Mouse (Mus musculus): Measurements from ENCODE around the gene Cisd3. TPM values are rescaled to one million over a fixed set of nuclear protein-coding genes. Genes with fewer than 3 reads are reported as not detected.
A peak's percentile ranks its signal among the peaks of the same experiment; 100 is the strongest.

Gene Cisd3
- polyA plus RNA-seq, 1 experiment, result 59.9 TPM

- Histone ChIP-seq H3K4me3 (ENCODE audit: insufficient read depth, low read length) (peak overlapping the region; percentile 55), H3K27ac (ENCODE audit: insufficient read depth, low read length) (no peak overlapping the region; the same call in 1 of the 2 replicates), H3K4me1 (ENCODE audit: control insufficient read depth, insufficient read depth, low read length) (peaks cover 8% of the 10 kb centered on the region; the same call in 1 of the 2 replicates)
- TF ChIP-seq CTCF (IDR thresholded peaks at IDR 0.05; ENCODE audit: extremely low read depth, insufficient read depth, low read length) (no peak), POLR2A (IDR thresholded peaks at IDR 0.05; ENCODE audit: extremely low read depth, insufficient read depth, low read length) (no peak)
Observed at GRCm38 (mm10) chr11:97662207-97662892, 23.3 kb upstream of the Cisd3 start.

- Histone ChIP-seq H3K4me3 (ENCODE audit: insufficient read depth, low read length) (peak within 1 kb of the TSS; percentile 55), H3K27ac (ENCODE audit: insufficient read depth, low read length) (no peak within 1 kb of the TSS; the same call in 1 of the 2 replicates), H3K4me1 (ENCODE audit: control insufficient read depth, insufficient read depth, low read length) (peaks cover 8% of the 10 kb centered on the region; the same call in 1 of the 2 replicates)
- TF ChIP-seq CTCF (IDR thresholded peaks at IDR 0.05; ENCODE audit: extremely low read depth, insufficient read depth, low read length) (no peak), POLR2A (IDR thresholded peaks at IDR 0.05; ENCODE audit: extremely low read depth, insufficient read depth, low read length) (no peak)
Observed at GRCm38 (mm10) chr11:97662893-97663527, 22.6 kb upstream of the Cisd3 start, which contains the start of gene Mllt6. TSS of gene Mllt6 (plus strand) at chr11:97663414.

GRCm38 (mm10) chr11:97663528-97664338, 21.9 kb upstream of the Cisd3 start:
- peaks cover 15% of the 10 kb centered on the region for H3K4me1 ChIP-seq (ENCODE audit: control insufficient read depth, insufficient read depth, low read length)
- peak overlapping the region; percentile 55 for H3K4me3 ChIP-seq (ENCODE audit: insufficient read depth, low read length)
- no peak overlapping the region for H3K27ac ChIP-seq (ENCODE audit: insufficient read depth, low read length)
- TF ChIP-seq CTCF (IDR thresholded peaks at IDR 0.05; ENCODE audit: extremely low read depth, insufficient read depth, low read length) (no peak), POLR2A (IDR thresholded peaks at IDR 0.05; ENCODE audit: extremely low read depth, insufficient read depth, low read length) (no peak)

- Histone ChIP-seq H3K27ac (ENCODE audit: insufficient read depth, low read length) (no peak overlapping the region), H3K4me1 (ENCODE audit: control insufficient read depth, insufficient read depth, low read length) (peaks cover 15% of the 10 kb centered on the region), H3K4me3 (ENCODE audit: insufficient read depth, low read length) (peak overlapping the region; percentile 55)
- TF ChIP-seq POLR2A (IDR thresholded peaks at IDR 0.05; ENCODE audit: extremely low read depth, insufficient read depth, low read length) (no peak), CTCF (IDR thresholded peaks at IDR 0.05; ENCODE audit: extremely low read depth, insufficient read depth, low read length) (no peak)
Observed at GRCm38 (mm10) chr11:97664339-97664665, 21.3 kb upstream of the Cisd3 start.

GRCm38 (mm10) chr11:97664771-97665240, 20.8 kb upstream of the Cisd3 start:
- peak overlapping the region; percentile 55; the same call in 1 of the 2 replicates for H3K4me3 ChIP-seq (ENCODE audit: insufficient read depth, low read length)
- TF ChIP-seq POLR2A (IDR thresholded peaks at IDR 0.05; ENCODE audit: extremely low read depth, insufficient read depth, low read length), result no peak
- TF ChIP-seq CTCF (IDR thresholded peaks at IDR 0.05; ENCODE audit: extremely low read depth, insufficient read depth, low read length), result no peak
- H3K27ac ChIP-seq (ENCODE audit: insufficient read depth, low read length), result no peak overlapping the region
- H3K4me1 ChIP-seq (ENCODE audit: control insufficient read depth, insufficient read depth, low read length), result peaks cover 14% of the 10 kb centered on the region

GRCm38 (mm10) chr11:97665431-97665830, 20.2 kb upstream of the Cisd3 start:
- H3K27ac ChIP-seq (ENCODE audit: insufficient read depth, low read length), result no peak overlapping the region
- H3K4me1 ChIP-seq (ENCODE audit: control insufficient read depth, insufficient read depth, low read length), result peaks cover 19% of the 10 kb centered on the region
- H3K4me3 ChIP-seq (ENCODE audit: insufficient read depth, low read length), result no peak overlapping the region
- TF ChIP-seq CTCF (IDR thresholded peaks at IDR 0.05; ENCODE audit: extremely low read depth, insufficient read depth, low read length) (no peak), POLR2A (IDR thresholded peaks at IDR 0.05; ENCODE audit: extremely low read depth, insufficient read depth, low read length) (no peak)

- peaks cover 19% of the 10 kb centered on the region for H3K4me1 ChIP-seq (ENCODE audit: control insufficient read depth, insufficient read depth, low read length)
- TF ChIP-seq POLR2A (IDR thresholded peaks at IDR 0.05; ENCODE audit: extremely low read depth, insufficient read depth, low read length), result no peak
- 0 out of 2 replicates have a peak, but pooled peaks have one; percentile 4 for TF ChIP-seq CTCF (IDR thresholded peaks at IDR 0.05; ENCODE audit: extremely low read depth, insufficient read depth, low read length)
- H3K27ac ChIP-seq (ENCODE audit: insufficient read depth, low read length), result no peak overlapping the region
- no peak overlapping the region for H3K4me3 ChIP-seq (ENCODE audit: insufficient read depth, low read length)
Observed at GRCm38 (mm10) chr11:97666221-97666620, 19.4 kb upstream of the Cisd3 start.

- H3K4me3 ChIP-seq (ENCODE audit: insufficient read depth, low read length), result no peak overlapping the region
- no peak for TF ChIP-seq POLR2A (IDR thresholded peaks at IDR 0.05; ENCODE audit: extremely low read depth, insufficient read depth, low read length)
- TF ChIP-seq CTCF (IDR thresholded peaks at IDR 0.05; ENCODE audit: extremely low read depth, insufficient read depth, low read length), result no peak
- peaks cover 19% of the 10 kb centered on the region for H3K4me1 ChIP-seq (ENCODE audit: control insufficient read depth, insufficient read depth, low read length)
Observed at GRCm38 (mm10) chr11:97666794-97667193, 18.8 kb upstream of the Cisd3 start.

GRCm38 (mm10) chr11:97668160-97668559, 17.5 kb upstream of the Cisd3 start:
- TF ChIP-seq POLR2A (IDR thresholded peaks at IDR 0.05; ENCODE audit: extremely low read depth, insufficient read depth, low read length), result no peak
- TF ChIP-seq CTCF (IDR thresholded peaks at IDR 0.05; ENCODE audit: extremely low read depth, insufficient read depth, low read length), result no peak

More at GRCm38 (mm10) chr11:97666794-97667193, 18.8 kb upstream of the Cisd3 start:
- H3K27ac ChIP-seq (ENCODE audit: insufficient read depth, low read length), result no peak overlapping the region

More at GRCm38 (mm10) chr11:97668160-97668559, 17.5 kb upstream of the Cisd3 start:
- H3K4me3 ChIP-seq (ENCODE audit: insufficient read depth, low read length), result no peak overlapping the region
- H3K4me1 ChIP-seq (ENCODE audit: control insufficient read depth, insufficient read depth, low read length), result peaks cover 19% of the 10 kb centered on the region
- 0 out of 2 replicates have a peak overlapping the region, but pooled peaks have one; percentile 12 for H3K27ac ChIP-seq (ENCODE audit: insufficient read depth, low read length)
